Mouse (Mus musculus) testis, adult 2 months (tissue): ENCODE data around the gene Dennd4a. TPM values are rescaled to one million over a fixed set of nuclear protein-coding genes. Genes with fewer than 3 reads are reported as not detected.
A peak's percentile ranks its signal among the peaks of the same experiment; 100 is the strongest.

ENCODE experiments used
- H3K27ac ChIP-seq: fragments of 200-500 bp; 2 replicates; pipeline ENCODE4 v1.5.1; 2012; ENCODE audit warnings: low read depth, low read length; ENCODE audit not compliant: control insufficient read depth, insufficient read depth
- H3K27me3 ChIP-seq: fragments of 200-500 bp; 2 replicates; pipeline ENCODE4 v1.6.1; 2012; ENCODE audit warnings: mild to moderate bottlenecking, low read length, moderate library complexity; ENCODE audit not compliant: control insufficient read depth, insufficient read depth
- H3K36me3 ChIP-seq: fragments of 200-500 bp; 2 replicates; pipeline ENCODE4 v1.6.1; 2012; ENCODE audit warnings: mild to moderate bottlenecking, low read length; ENCODE audit not compliant: control insufficient read depth, insufficient read depth
- H3K4me1 ChIP-seq: fragments of 200-500 bp; 2 replicates; pipeline ENCODE4 v1.6.1; 2012; ENCODE audit warnings: low read length; ENCODE audit not compliant: control insufficient read depth, insufficient read depth
- H3K4me3 ChIP-seq: fragments of 200-500 bp; 2 replicates; pipeline ENCODE4 v1.5.1; 2012; ENCODE audit warnings: low read depth, mild to moderate bottlenecking, low read length, moderate library complexity, mixed read lengths; ENCODE audit not compliant: control insufficient read depth
- CTCF ChIP-seq: fragments of 200-500 bp; IDR thresholded peaks from 2 replicates; pipeline ENCODE4 v1.5.1; 2012; ENCODE audit warnings: low read depth, mild to moderate bottlenecking, inconsistent platforms, low read length, moderate library complexity; ENCODE audit not compliant: control insufficient read depth, insufficient read depth, insufficient replicate concordance
- POLR2A ChIP-seq: fragments of 200-500 bp; IDR thresholded peaks from 2 replicates; pipeline ENCODE4 v1.6.1; 2012; ENCODE audit warnings: low read depth, mild to moderate bottlenecking, inconsistent platforms, low read length, moderate library complexity; ENCODE audit not compliant: control insufficient read depth
- polyA plus RNA-seq: library from polyadenylated mRNA; depleted of rRNA; stranded (reverse); fragments of >200 nt; gene quantifications from 2 replicates; pipeline ENCODE4 v1.2.3, GENCODE M21; 2012; rRNA removed

Dennd4a gene
- polyA plus RNA-seq, 1 experiment, result 8.3 TPM

GRCm38 (mm10) chr9:64960978-64961320, 149.8 kb downstream of the Dennd4a start:
- Histone ChIP-seq H3K36me3 (no peaks in the 10 kb centered on the region), H3K27me3 (no peaks in the 10 kb centered on the region), H3K4me3 (peak overlapping the region; percentile 100), H3K4me1 (peaks cover 8% of the 10 kb centered on the region), H3K27ac (peak overlapping the region; percentile 95)
- no peak for TF ChIP-seq POLR2A
- no peak for TF ChIP-seq CTCF

Other genes starting within 250 kb of the Dennd4a start
- gene Rab11a, start 73.6 kb upstream of the Dennd4a start, polyA plus RNA-seq, result 113 and 127 TPM in 2 replicates
- 0.52 and 0.70 TPM in 2 replicates for gene Slc24a1, start 140.3 kb downstream of the Dennd4a start, polyA plus RNA-seq
- gene Ints14, start 149.6 kb downstream of the Dennd4a start, polyA plus RNA-seq, result 17.1 and 19.9 TPM in 2 replicates
- 19.2 and 22.3 TPM in 2 replicates for gene Hacd3, start 210.4 kb downstream of the Dennd4a start, polyA plus RNA-seq
- 82.6 and 92.9 TPM in 2 replicates for gene Dpp8, start 221.1 kb downstream of the Dennd4a start, polyA plus RNA-seq